Mouse (Mus musculus): ENCODE data around the gene Gm15448. TPM values are rescaled to one million over a fixed set of nuclear protein-coding genes. Genes with fewer than 3 reads are reported as not detected.

Gene Gm15448
- not detected for polyA plus RNA-seq (2014; fragmentation: Illumina TruSeq; extraction: RNeasy Lipid Tissue Mini Kit (QIAGEN cat#74804); ENCODE audit: low read depth, low replicate concordance)

GRCm38 (mm10) chr7:3825599-3825998 is at the start of gene Gm15448:
Gene Gm15448, minus strand, starts transcription at chr7:3825687.

GRCm38 (mm10) chr7:3844951-3845350 is 19.5 kb upstream of the Gm15448 start, which contains the start of gene Pira2:
Gene Pira2, minus strand, starts transcription at chr7:3845051.

Other genes starting within 250 kb of the Gm15448 start
- not detected for gene Oscar, start 209.5 kb downstream of the Gm15448 start, polyA plus RNA-seq (2014; fragmentation: Illumina TruSeq; extraction: RNeasy Lipid Tissue Mini Kit (QIAGEN cat#74804); ENCODE audit: low read depth, low replicate concordance)
- gene Ndufa3, start 208.3 kb downstream of the Gm15448 start, polyA plus RNA-seq (2014; fragmentation: Illumina TruSeq; extraction: RNeasy Lipid Tissue Mini Kit (QIAGEN cat#74804); ENCODE audit: low read depth, low replicate concordance), result 1,418 TPM
- gene Tfpt, start 195.8 kb downstream of the Gm15448 start, polyA plus RNA-seq (2014; fragmentation: Illumina TruSeq; extraction: RNeasy Lipid Tissue Mini Kit (QIAGEN cat#74804); ENCODE audit: low read depth, low replicate concordance), result 21.6 TPM
- gene Prpf31, start 195.7 kb downstream of the Gm15448 start, polyA plus RNA-seq (2014; fragmentation: Illumina TruSeq; extraction: RNeasy Lipid Tissue Mini Kit (QIAGEN cat#74804); ENCODE audit: low read depth, low replicate concordance), result 32.6 TPM
- 30.1 TPM for gene Cnot3, start 180.4 kb downstream of the Gm15448 start, polyA plus RNA-seq (2014; fragmentation: Illumina TruSeq; extraction: RNeasy Lipid Tissue Mini Kit (QIAGEN cat#74804); ENCODE audit: low read depth, low replicate concordance)
- 18.2 TPM for gene Leng1, start 159.8 kb downstream of the Gm15448 start, polyA plus RNA-seq (2014; fragmentation: Illumina TruSeq; extraction: RNeasy Lipid Tissue Mini Kit (QIAGEN cat#74804); ENCODE audit: low read depth, low replicate concordance)
- gene Tmc4, start 148.1 kb downstream of the Gm15448 start, polyA plus RNA-seq (2014; fragmentation: Illumina TruSeq; extraction: RNeasy Lipid Tissue Mini Kit (QIAGEN cat#74804); ENCODE audit: low read depth, low replicate concordance), result 2.0 TPM
- gene Tsen34, start 132.8 kb downstream of the Gm15448 start, polyA plus RNA-seq (2014; fragmentation: Illumina TruSeq; extraction: RNeasy Lipid Tissue Mini Kit (QIAGEN cat#74804); ENCODE audit: low read depth, low replicate concordance), result 63.7 TPM
- gene Mboat7, start 132.2 kb downstream of the Gm15448 start, polyA plus RNA-seq (2014; fragmentation: Illumina TruSeq; extraction: RNeasy Lipid Tissue Mini Kit (QIAGEN cat#74804); ENCODE audit: low read depth, low replicate concordance), result 26.1 TPM
- gene Rps9, start 121.7 kb downstream of the Gm15448 start, polyA plus RNA-seq (2014; fragmentation: Illumina TruSeq; extraction: RNeasy Lipid Tissue Mini Kit (QIAGEN cat#74804); ENCODE audit: low read depth, low replicate concordance), result 1,030 TPM
- 3.3 TPM for gene Pirb, start 105.3 kb downstream of the Gm15448 start, polyA plus RNA-seq (2014; fragmentation: Illumina TruSeq; extraction: RNeasy Lipid Tissue Mini Kit (QIAGEN cat#74804); ENCODE audit: low read depth, low replicate concordance)
- gene Pira2, start 19.4 kb upstream of the Gm15448 start, polyA plus RNA-seq (2014; fragmentation: Illumina TruSeq; extraction: RNeasy Lipid Tissue Mini Kit (QIAGEN cat#74804); ENCODE audit: low read depth, low replicate concordance), result 0.16 TPM
- not detected for gene Gm14548, start 72.4 kb upstream of the Gm15448 start, polyA plus RNA-seq (2014; fragmentation: Illumina TruSeq; extraction: RNeasy Lipid Tissue Mini Kit (QIAGEN cat#74804); ENCODE audit: low read depth, low replicate concordance)
- gene Lilra6, start 89.8 kb upstream of the Gm15448 start, polyA plus RNA-seq (2014; fragmentation: Illumina TruSeq; extraction: RNeasy Lipid Tissue Mini Kit (QIAGEN cat#74804); ENCODE audit: low read depth, low replicate concordance), result 0.16 TPM
- 1.3 TPM for gene Lair1, start 237.5 kb upstream of the Gm15448 start, polyA plus RNA-seq (2014; fragmentation: Illumina TruSeq; extraction: RNeasy Lipid Tissue Mini Kit (QIAGEN cat#74804); ENCODE audit: low read depth, low replicate concordance)